Mouse (Mus musculus) small intestine, adult 2 months (tissue): ENCODE data around the gene Gfpt1.

Experiments
- CTCF ChIP-seq: fragments of 200-500 bp; IDR thresholded peaks from 2 replicates; pipeline ENCODE4 v1.5.1; 2012; ENCODE audit warnings: low read depth, mild to moderate bottlenecking, control low read depth, inconsistent platforms, low read length, moderate library complexity, mixed read lengths; ENCODE audit not compliant: insufficient replicate concordance, insufficient read length; ENCODE audit errors: extremely low read depth
- POLR2A ChIP-seq: fragments of 200-500 bp; IDR thresholded peaks from 2 replicates; pipeline ENCODE4 v1.6.1; 2012; ENCODE audit warnings: low read depth, mild to moderate bottlenecking, control low read depth, inconsistent platforms, low read length, moderate library complexity

GRCm38 (mm10) chr6:87059754-87060153 lies 17.1 kb downstream of the Gfpt1 start:
- TF ChIP-seq POLR2A (no peak), CTCF (no peak)
